Mouse (Mus musculus) midbrain, embryonic 15.5 days (tissue): ENCODE results near the gene Capn13. TPM values are rescaled to one million over a fixed set of nuclear protein-coding genes. Genes with fewer than 3 reads are reported as not detected.

Source experiments
- ATAC-seq: fragments of 200-750 bp; cut with Nextera tagmentation; replicated peaks from 2 replicates; pipeline ENCODE4 v1.8.0; 2017; ENCODE audit warnings: moderate TSS enrichment
- H3K27ac ChIP-seq: fragments of 300-500 bp; sonication (generic); 2 replicates; pipeline ENCODE4 v1.5.1; 2015; ENCODE audit warnings: mild to moderate bottlenecking, inconsistent platforms
- H3K27me3 ChIP-seq: fragments of 300-500 bp; sonication (generic); replicated peaks from 2 replicates; pipeline ENCODE4 v1.6.1; 2015; ENCODE audit warnings: inconsistent platforms
- H3K36me3 ChIP-seq: fragments of 300-500 bp; sonication (generic); replicated peaks from 2 replicates; pipeline ENCODE4 v1.6.1; 2015; ENCODE audit warnings: inconsistent platforms
- H3K4me1 ChIP-seq: fragments of 300-500 bp; sonication (generic); 2 replicates; pipeline ENCODE4 v1.6.1; 2015; ENCODE audit warnings: inconsistent platforms
- H3K4me2 ChIP-seq: fragments of 300-500 bp; sonication (generic); 2 replicates; pipeline ENCODE4 v1.6.1; 2015; ENCODE audit warnings: inconsistent platforms, mild to moderate bottlenecking, moderate library complexity
- H3K4me3 ChIP-seq: fragments of 300-500 bp; sonication (generic); 2 replicates; pipeline ENCODE4 v1.5.1; 2015; ENCODE audit warnings: mild to moderate bottlenecking, inconsistent platforms
- H3K9ac ChIP-seq: fragments of 300-500 bp; sonication (generic); 2 replicates; pipeline ENCODE4 v1.6.1; 2015; ENCODE audit warnings: mild to moderate bottlenecking, inconsistent platforms
- H3K9me3 ChIP-seq: fragments of 300-500 bp; sonication (generic); 2 replicates; pipeline ENCODE4 v1.6.1; 2016; ENCODE audit warnings: inconsistent platforms
- WGBS: fragments of 180-500 bp; shearing (Covaris S2); methylation state at CpG from one replicate; pipeline ENCODE4 v1.1.7; 2015; ENCODE audit warnings: mixed read lengths; 5-methylcytosine and 5-hydroxymethylcytosine counted together
- polyA plus RNA-seq: library from polyadenylated mRNA; unstranded; fragments of >200 nt; fragmentation: Nextera tagmentation; extraction: Ambion mirVana; gene quantifications from 2 replicates; pipeline ENCODE4 v1.2.1, GENCODE M21; 2015

The Capn13 gene
- polyA plus RNA-seq, 1 experiment from 2014 or later, result not detected

GRCm38 (mm10) chr17:73390191-73391089 lies 10.2 kb downstream of the Capn13 start:
- H3K9ac ChIP-seq, result no peak overlapping the region
- no peaks in the 10 kb centered on the region for H3K9me3 ChIP-seq
- no peaks in the 10 kb centered on the region for H3K27me3 ChIP-seq
- peak overlapping the region; percentile 2; the same call in 1 of the 2 replicates for H3K27ac ChIP-seq
- H3K4me1 ChIP-seq, result 0 out of 2 replicates have a peak, but pooled peaks cover 3% of the 10 kb centered on the region
- H3K36me3 ChIP-seq, result no peaks in the 10 kb centered on the region
- H3K4me2 ChIP-seq, result no peak overlapping the region
- ATAC-seq, result 0 out of 2 replicates have a peak, but pooled peaks have one; percentile 54
- H3K4me3 ChIP-seq, result no peak overlapping the region
- WGBS, result 54% methylated on average over 7 of the region's 7 CpGs

DNA sequence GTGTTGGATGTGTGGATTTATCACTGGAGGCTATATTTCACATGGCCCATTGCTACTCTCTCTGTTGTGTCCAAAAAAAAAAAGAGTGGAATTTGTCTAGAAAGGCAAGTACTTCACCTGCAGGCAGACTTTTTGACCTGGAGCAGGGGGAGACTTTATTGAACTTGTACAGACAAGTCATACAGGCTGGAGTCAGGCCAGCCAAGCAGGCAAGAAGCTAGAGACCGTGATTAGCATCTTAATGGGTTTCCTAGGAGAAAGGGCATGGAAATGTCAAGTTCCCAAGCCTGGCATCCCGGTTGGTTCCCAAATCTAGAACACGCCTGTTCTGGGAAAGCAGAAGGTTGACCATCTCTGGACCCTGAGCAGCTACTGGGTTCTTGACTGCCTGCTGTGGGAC lies 11.3 kb downstream of the Capn13 start:
- Histone ChIP-seq H3K4me2 (no peak overlapping the region), H3K36me3 (no peaks in the 10 kb centered on the region), H3K4me3 (no peak overlapping the region), H3K9ac (no peak overlapping the region), H3K4me1 (0 out of 2 replicates have a peak, but pooled peaks cover 3% of the 10 kb centered on the region), H3K9me3 (no peaks in the 10 kb centered on the region), H3K27me3 (no peaks in the 10 kb centered on the region), H3K27ac (no peak overlapping the region)
- ATAC-seq, result no peak
- 54% methylated on average over 3 of the region's 3 CpGs for WGBS

- H3K27me3 ChIP-seq, result no peaks in the 10 kb centered on the region
- 93% methylated on average over 2 of the region's 2 CpGs for WGBS
- 0 out of 2 replicates have a peak, but pooled peaks cover 3% of the 10 kb centered on the region for H3K4me1 ChIP-seq
Observed at GRCm38 (mm10) chr17:73386581-73386980, 14.1 kb downstream of the Capn13 start.

GRCm38 (mm10) chr17:73385940-73386339 lies 14.7 kb downstream of the Capn13 start:
- Histone ChIP-seq H3K4me1 (0 out of 2 replicates have a peak, but pooled peaks cover 3% of the 10 kb centered on the region), H3K9me3 (no peaks in the 10 kb centered on the region), H3K27me3 (no peaks in the 10 kb centered on the region), H3K9ac (no peak overlapping the region), H3K4me2 (no peak overlapping the region), H3K36me3 (no peaks in the 10 kb centered on the region), H3K27ac (no peak overlapping the region), H3K4me3 (no peak overlapping the region)
- ATAC-seq, result no peak
- WGBS, result 79% methylated on average over 3 of the region's 3 CpGs

More at GRCm38 (mm10) chr17:73386581-73386980, 14.1 kb downstream of the Capn13 start:
- Histone ChIP-seq H3K9me3 (no peaks in the 10 kb centered on the region), H3K27ac (no peak overlapping the region), H3K4me3 (no peak overlapping the region), H3K4me2 (no peak overlapping the region), H3K36me3 (no peaks in the 10 kb centered on the region), H3K9ac (no peak overlapping the region)
- ATAC-seq, result no peak

DNA sequence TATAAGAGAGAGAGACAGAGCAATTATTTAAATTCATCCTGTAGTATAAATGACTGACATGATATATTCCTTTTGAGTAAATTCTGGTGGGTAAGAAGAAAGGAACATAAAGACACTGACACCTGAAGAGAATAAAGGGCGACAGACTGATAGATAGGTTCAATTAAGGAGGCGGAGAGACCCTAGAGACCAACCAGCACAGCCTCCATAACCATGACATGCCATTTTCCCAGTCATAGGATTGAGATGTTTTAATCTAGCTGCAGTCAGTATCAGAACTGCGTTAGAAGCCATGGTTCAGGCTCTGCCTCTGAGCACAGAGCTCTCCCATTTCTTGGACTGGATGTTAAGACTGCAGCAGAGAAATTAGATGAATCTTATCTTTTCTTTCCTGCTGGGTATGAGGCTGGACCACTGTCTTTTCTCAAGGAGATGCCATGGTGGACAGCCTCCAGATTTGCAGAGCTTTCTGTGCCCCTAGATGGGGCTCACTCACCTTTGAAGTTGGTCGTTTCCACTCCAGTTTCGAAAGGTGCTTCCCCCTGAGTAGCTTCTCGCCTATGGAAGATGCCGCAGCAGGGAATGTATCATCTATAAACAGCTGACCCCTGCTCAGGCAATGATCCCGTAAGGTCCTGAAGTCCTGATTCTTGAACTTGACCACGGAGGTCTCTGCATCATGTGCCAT lies 18.2 kb downstream of the Capn13 start:
- Histone ChIP-seq H3K27me3 (no peaks in the 10 kb centered on the region), H3K9ac (no peak overlapping the region), H3K4me3 (no peak overlapping the region), H3K4me1 (no peaks in the 10 kb centered on the region), H3K9me3 (no peaks in the 10 kb centered on the region), H3K27ac (no peak overlapping the region), H3K36me3 (no peaks in the 10 kb centered on the region), H3K4me2 (no peak overlapping the region)
- 79% methylated on average over 9 of the region's 9 CpGs for WGBS
- ATAC-seq, result no peak

DNA sequence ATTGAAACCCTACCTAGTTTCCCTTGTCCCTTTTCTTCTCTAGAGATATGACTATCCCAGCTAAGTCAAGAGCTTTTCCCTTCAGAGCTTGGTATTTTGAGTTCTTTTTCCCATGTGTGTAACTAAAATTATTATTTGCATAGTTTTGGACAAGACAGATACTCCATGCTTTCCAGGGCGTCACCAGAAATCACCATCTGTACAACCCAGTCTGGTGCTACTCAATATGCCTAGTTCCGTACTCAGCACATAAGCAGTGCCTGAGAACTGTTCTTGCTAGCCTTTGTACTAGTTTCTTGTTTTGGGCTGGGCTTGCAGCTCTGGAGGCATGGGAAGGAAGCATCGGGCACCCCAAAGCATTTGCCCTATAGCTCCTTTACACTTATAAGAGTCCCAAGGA lies 19.0 kb downstream of the Capn13 start:
- no peaks in the 10 kb centered on the region for H3K27me3 ChIP-seq
- no peak overlapping the region for H3K9ac ChIP-seq
- H3K4me3 ChIP-seq, result no peak overlapping the region
- no peak overlapping the region for H3K4me2 ChIP-seq
- no peaks in the 10 kb centered on the region for H3K9me3 ChIP-seq
- H3K4me1 ChIP-seq, result no peaks in the 10 kb centered on the region
- no peak for ATAC-seq
- 95% methylated on average over 3 of the region's 3 CpGs for WGBS
- no peaks in the 10 kb centered on the region for H3K36me3 ChIP-seq
- no peak overlapping the region for H3K27ac ChIP-seq

- no peak overlapping the region for H3K4me2 ChIP-seq
- H3K9me3 ChIP-seq, result no peaks in the 10 kb centered on the region
- no peak overlapping the region for H3K27ac ChIP-seq
- H3K9ac ChIP-seq, result no peak overlapping the region
- H3K4me1 ChIP-seq, result no peaks in the 10 kb centered on the region
- no peak overlapping the region for H3K4me3 ChIP-seq
- WGBS, result 86% methylated on average over 7 of the region's 7 CpGs
- no peaks in the 10 kb centered on the region for H3K27me3 ChIP-seq
- ATAC-seq, result no peak
- no peaks in the 10 kb centered on the region for H3K36me3 ChIP-seq
Observed at GRCm38 (mm10) chr17:73377778-73378484, 22.7 kb downstream of the Capn13 start.

- Histone ChIP-seq H3K4me2 (no peak overlapping the region), H3K27me3 (no peaks in the 10 kb centered on the region), H3K27ac (no peak overlapping the region), H3K9me3 (no peaks in the 10 kb centered on the region), H3K36me3 (no peaks in the 10 kb centered on the region), H3K4me3 (no peak overlapping the region), H3K9ac (no peak overlapping the region), H3K4me1 (no peaks in the 10 kb centered on the region)
- no peak for ATAC-seq
- WGBS, result 83% methylated on average over 3 of the region's 3 CpGs
Observed at GRCm38 (mm10) chr17:73367334-73367733, 33.3 kb downstream of the Capn13 start.

DNA sequence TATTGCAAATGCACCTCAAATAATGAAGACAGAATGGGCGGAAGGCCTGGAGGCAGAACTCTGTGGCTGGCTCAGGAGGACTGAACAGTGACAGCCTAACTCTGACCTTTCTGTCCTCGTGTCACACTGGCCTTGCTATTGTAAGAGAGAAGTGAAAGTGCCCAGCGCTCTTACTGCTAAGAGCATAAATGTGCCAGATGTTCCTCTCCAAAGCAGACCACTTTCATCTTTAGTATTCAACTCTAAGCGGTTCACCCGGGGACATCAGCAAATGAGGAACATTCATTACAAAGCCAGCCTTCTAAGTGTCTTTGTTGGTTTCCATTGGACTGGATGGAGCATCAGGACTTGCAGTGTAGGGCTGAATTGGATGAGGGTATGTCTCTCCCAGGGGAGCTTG lies 39.6 kb downstream of the Capn13 start:
- no peak overlapping the region for H3K9ac ChIP-seq
- H3K4me2 ChIP-seq, result no peak overlapping the region
- no peak for ATAC-seq
- no peak overlapping the region for H3K27ac ChIP-seq
- no peaks in the 10 kb centered on the region for H3K4me1 ChIP-seq
- no peaks in the 10 kb centered on the region for H3K9me3 ChIP-seq
- whole genome bisulfite sequencing, result 70% methylated on average over 5 of the region's 5 CpGs
- no peaks in the 10 kb centered on the region for H3K36me3 ChIP-seq
- H3K27me3 ChIP-seq, result no peaks in the 10 kb centered on the region
- H3K4me3 ChIP-seq, result no peak overlapping the region

DNA sequence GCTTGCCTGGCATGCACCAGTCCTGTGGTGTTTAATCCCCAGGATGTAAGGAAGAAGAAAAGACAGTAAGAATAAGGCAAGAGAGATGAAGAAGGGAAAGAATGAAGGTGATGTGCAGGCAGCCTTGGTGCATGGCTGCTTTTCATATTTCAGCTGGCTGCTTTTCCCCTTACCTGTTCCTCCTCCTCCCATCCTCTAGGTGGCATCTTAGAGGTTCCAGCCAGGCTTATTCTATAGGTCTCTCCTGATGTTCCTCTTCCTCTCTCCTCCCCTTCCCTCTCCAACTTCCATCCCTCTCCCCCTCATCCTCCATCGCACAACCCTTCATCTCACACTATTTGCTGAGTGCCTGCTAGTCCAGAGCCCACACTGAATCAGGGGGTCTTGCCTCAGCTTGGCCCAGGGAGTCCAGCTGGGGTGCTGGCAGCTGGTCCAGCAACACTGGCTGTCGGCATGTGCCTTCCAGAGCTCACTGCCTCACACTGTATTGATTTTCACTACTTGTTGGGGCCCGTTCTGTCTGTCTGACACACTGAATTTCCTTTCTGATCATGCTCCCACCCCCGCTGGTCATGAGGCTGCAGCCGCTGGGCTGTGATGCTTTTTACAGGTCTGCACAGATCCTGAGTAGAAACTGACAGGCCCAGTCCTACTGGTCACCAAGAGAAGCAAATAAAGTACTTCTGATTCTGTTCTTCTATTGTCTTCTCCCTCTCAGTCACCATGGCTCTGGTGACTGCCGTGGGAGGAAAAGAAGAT lies 56.9 kb downstream of the Capn13 start:
- Histone ChIP-seq H3K4me2 (no peak overlapping the region), H3K4me3 (no peak overlapping the region), H3K27me3 (no peaks in the 10 kb centered on the region), H3K36me3 (no peaks in the 10 kb centered on the region), H3K9me3 (no peaks in the 10 kb centered on the region), H3K9ac (no peak overlapping the region), H3K4me1 (no peaks in the 10 kb centered on the region), H3K27ac (no peak overlapping the region)
- WGBS, result 80% methylated on average over 6 of the region's 6 CpGs
- ATAC-seq, result no peak

DNA sequence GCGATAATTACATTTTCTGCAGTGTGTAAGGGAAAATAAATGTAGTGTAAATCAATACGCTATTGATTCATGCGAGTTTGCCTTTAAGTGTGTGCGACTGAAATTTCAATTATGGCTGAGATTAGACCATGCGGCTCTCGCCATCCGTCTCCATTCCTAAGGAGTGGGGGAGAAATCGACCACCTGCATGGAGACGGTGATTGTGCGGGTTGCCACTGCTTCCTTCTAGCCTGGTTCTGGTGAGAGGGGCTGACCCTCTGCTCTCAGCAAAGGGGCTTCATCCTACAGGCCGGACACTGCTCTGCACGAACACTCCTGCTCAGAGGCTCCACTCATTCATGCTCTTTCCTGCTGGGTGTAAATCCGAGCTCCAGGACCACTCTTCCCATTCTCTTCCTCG lies 58.0 kb downstream of the Capn13 start:
- ATAC-seq, result peak; percentile 64
- Histone ChIP-seq H3K36me3 (no peaks in the 10 kb centered on the region), H3K9me3 (no peaks in the 10 kb centered on the region), H3K4me2 (no peak overlapping the region), H3K4me3 (no peak overlapping the region), H3K4me1 (no peaks in the 10 kb centered on the region), H3K27me3 (no peaks in the 10 kb centered on the region), H3K9ac (no peak overlapping the region), H3K27ac (no peak overlapping the region)
- 66% methylated on average over 14 of the region's 14 CpGs for WGBS
